Mouse (Mus musculus): ENCODE measurements around the gene Pih1h3b.

Pih1h3b gene

DNA sequence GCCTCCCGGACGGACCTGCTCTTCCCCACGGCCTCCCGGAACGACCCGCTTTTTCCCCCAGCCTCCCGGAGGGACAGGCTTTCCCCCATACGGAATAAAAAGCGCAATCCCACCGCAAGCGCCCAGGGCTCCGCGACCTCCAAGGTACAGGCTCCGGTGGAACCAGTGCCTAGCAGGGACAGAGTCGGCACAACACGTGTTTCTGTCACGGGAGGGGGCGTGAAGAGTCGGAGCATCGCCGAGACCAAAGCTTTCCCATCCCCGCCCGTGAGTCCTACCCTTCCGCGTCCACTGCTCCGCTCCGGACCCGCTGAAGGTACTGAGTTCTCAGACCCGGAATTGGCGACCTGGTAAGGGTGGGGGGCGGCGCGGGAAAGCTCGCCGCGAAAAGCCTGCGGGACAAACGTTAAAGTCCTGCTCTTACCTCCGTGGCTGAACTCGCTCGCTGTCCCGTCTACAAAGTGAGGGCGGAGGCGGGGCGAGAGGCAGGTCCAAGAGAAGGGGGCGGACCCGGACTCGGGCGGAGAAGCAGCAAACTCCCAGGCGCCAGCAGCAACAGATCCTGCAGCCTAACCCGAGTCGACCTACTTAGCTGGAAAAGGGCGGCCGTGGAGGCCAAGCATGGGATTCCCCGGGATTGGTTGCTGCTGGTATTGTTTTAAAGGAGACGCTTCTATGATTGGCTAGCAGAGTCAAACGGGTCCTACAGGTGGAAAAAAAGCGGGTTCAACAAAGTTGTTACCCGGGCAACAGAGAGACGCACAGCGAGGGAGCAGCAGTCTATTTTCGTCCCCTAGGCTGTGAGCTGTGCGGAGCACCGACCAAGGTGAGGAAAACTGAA lies at the start of gene Pih1h3b, which contains the start of gene Nup62cl:
TSS of gene Pih1h3b (plus strand) at position 745 of the 841 bp plus-strand sequence.
TSS of gene Nup62cl (minus strand) at position 578 of the 841 bp plus-strand sequence.
- DNase-seq (ENCODE audit: low read depth, low spot score), result no peak

DNA sequence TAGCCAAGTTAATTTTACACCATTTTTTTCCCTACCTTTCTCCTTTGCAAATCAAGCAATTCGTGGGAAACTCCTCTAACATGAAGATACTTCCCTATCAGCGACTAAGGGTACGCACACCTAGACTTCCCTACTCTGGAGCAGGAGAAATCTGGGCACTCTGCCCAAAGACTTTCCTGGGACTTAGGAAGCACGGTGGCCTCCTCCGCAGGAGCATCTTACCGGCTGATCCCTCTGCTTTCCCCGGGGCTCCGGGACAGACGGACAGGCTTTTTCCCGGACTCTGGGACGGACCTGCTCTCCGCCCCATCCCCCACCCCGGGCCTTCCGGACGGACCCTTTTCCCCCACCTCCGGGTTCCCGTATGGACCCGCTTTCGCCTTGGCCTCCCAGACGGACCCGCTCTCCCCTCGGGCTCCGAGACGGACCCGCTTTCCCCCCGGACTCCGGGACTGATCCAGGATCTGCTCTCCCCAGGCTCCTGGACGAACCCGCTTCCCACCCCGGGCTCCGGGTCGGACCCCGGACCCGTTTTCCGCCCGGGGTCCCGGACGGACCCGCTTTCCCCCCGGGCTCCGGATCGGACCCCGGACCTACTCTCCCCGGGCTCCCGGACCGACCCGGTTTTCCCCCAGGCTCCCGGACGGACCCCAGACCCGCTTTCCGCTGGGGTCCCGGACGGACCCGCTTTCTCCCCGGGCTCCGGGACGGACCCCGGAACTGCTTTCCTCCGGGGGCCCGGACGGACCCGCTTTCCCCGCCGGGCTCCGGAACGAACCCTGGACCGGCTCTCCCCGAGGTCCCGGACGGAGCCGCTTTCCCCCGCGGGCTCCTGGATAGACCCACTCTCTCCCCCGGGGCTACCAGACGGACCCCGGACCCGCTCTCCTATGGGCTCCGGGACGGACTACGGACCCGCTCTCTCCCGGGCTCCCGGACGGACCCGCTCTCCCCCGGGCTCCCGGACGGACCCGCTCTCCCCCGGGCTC lies 1.5 kb upstream of the Pih1h3b start:
- DNase-seq (ENCODE audit: low read depth, low spot score), result no peak

DNA sequence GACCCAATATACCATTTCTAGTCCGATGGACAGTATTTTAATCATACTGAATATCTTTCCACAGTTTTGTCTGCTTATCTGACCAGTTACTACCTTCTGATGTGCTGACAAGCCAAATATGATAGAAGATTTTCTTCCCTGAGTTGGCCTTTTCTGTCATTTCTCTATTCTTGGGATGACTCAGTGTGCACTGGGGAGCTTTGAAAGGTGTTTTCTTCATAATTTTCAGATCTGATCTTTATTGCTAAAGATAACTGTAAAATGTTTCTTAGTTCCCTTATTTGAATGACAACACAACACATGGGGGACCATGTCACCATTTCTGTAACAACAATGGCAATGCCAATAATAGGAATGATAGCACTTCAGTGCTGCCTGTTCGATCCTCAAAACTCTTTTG lies 19.9 kb downstream of the Pih1h3b start:
- no peak for DNase-seq (ENCODE audit: low read depth, low spot score)

DNA sequence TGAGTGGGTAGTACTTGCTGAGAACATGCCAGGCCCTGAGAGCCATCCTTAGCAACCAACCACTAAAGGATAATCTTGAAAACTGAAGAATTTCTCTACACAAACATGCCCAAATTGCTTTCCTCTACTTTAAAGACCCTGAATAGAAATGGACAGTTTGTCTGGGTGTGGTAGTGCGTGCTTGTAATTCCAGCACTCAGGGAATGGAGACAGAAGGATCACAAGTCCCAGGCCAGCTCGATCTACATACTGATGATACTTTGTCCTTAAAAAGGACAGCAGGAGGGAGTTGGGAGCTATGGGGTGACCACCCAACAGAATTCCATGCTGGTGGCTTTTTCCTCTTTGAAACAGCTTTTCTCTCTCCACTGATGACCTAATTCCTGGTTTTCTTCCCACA lies 31.4 kb downstream of the Pih1h3b start:
- no peak for DNase-seq (ENCODE audit: low read depth, low spot score)

All from A20 (cell line).